Mouse (Mus musculus): Measurements from ENCODE around the gene Klhl11. TPM values are rescaled to one million over a fixed set of nuclear protein-coding genes. Genes with fewer than 3 reads are reported as not detected.

The Klhl11 gene
- 1 to 10 TPM; 5.7 to 6.7 (median 6.4) TPM for total RNA-seq (2022)

- DNase-seq (ENCODE audit: low spot score), result peak; percentile 90
Measured at GRCm38 (mm10) chr11:100472197-100472934, at the start of gene Klhl11. Gene Klhl11 (minus strand): TSS chr11:100472741.

GRCm38 (mm10) chr11:100520838-100521237 is 48.3 kb upstream of the Klhl11 start:
- DNase-seq (ENCODE audit: low spot score), result no peak

- no peak for DNase-seq (ENCODE audit: low spot score)
Measured at GRCm38 (mm10) chr11:100519188-100519587, 46.6 kb upstream of the Klhl11 start.

GRCm38 (mm10) chr11:100518188-100518591 is 45.6 kb upstream of the Klhl11 start:
- no peak for DNase-seq (ENCODE audit: low spot score)

- DNase-seq (ENCODE audit: low spot score), result no peak
Measured at GRCm38 (mm10) chr11:100516291-100516690, 43.8 kb upstream of the Klhl11 start.

- DNase-seq (ENCODE audit: low spot score), result no peak
Measured at GRCm38 (mm10) chr11:100515789-100516188, 43.2 kb upstream of the Klhl11 start.

- no peak for DNase-seq (ENCODE audit: low spot score)
Measured at GRCm38 (mm10) chr11:100515061-100515460, 42.5 kb upstream of the Klhl11 start.

GRCm38 (mm10) chr11:100513716-100514115 is 41.2 kb upstream of the Klhl11 start:
- no peak for DNase-seq (ENCODE audit: low spot score)

GRCm38 (mm10) chr11:100512384-100512783 is 39.8 kb upstream of the Klhl11 start:
- DNase-seq (ENCODE audit: low spot score), result no peak

- no peak for DNase-seq (ENCODE audit: low spot score)
Measured at GRCm38 (mm10) chr11:100510556-100510955, 38.0 kb upstream of the Klhl11 start.

GRCm38 (mm10) chr11:100505997-100506396 is 33.5 kb upstream of the Klhl11 start:
- DNase-seq (ENCODE audit: low spot score), result no peak

- no peak for DNase-seq (ENCODE audit: low spot score)
Measured at GRCm38 (mm10) chr11:100504990-100505660, 32.6 kb upstream of the Klhl11 start.

- no peak for DNase-seq (ENCODE audit: low spot score)
Measured at GRCm38 (mm10) chr11:100501321-100501720, 28.8 kb upstream of the Klhl11 start.

- no peak for DNase-seq (ENCODE audit: low spot score)
Measured at GRCm38 (mm10) chr11:100500651-100501050, 28.1 kb upstream of the Klhl11 start.

GRCm38 (mm10) chr11:100500241-100500640 is 27.7 kb upstream of the Klhl11 start:
- DNase-seq (ENCODE audit: low spot score), result no peak

- DNase-seq (ENCODE audit: low spot score), result no peak
Measured at GRCm38 (mm10) chr11:100493771-100494170, 21.2 kb upstream of the Klhl11 start.

GRCm38 (mm10) chr11:100490951-100491350 is 18.4 kb upstream of the Klhl11 start:
- no peak for DNase-seq (ENCODE audit: low spot score)

- no peak for DNase-seq (ENCODE audit: low spot score)
Measured at GRCm38 (mm10) chr11:100485801-100486538, 13.4 kb upstream of the Klhl11 start.

GRCm38 (mm10) chr11:100484461-100484860 is 11.9 kb upstream of the Klhl11 start:
- no peak for DNase-seq (ENCODE audit: low spot score)

- no peak for DNase-seq (ENCODE audit: low spot score)
Measured at GRCm38 (mm10) chr11:100479152-100479551, 6.6 kb upstream of the Klhl11 start.

GRCm38 (mm10) chr11:100476281-100476680 is 3.7 kb upstream of the Klhl11 start:
- no peak for DNase-seq (ENCODE audit: low spot score)

- no peak for DNase-seq (ENCODE audit: low spot score)
Measured at GRCm38 (mm10) chr11:100472935-100473295, 374 bp upstream of the Klhl11 start.
